Mouse (Mus musculus) liver, embryonic 14.5 days (tissue): ENCODE data around the gene Trim26.

Experiments used
- CTCF ChIP-seq: IDR thresholded peaks from 2 replicates; pipeline ENCODE4 v1.5.1; 2016; ENCODE audit warnings: antibody characterized with exemption, low read depth, control low read depth
- EP300 ChIP-seq: IDR thresholded peaks from 2 replicates; pipeline ENCODE4 v1.6.1; 2016; ENCODE audit warnings: antibody characterized with exemption, low read depth

GRCm38 (mm10) chr17:36897065-36897464 is 60.1 kb downstream of the Trim26 start:
- TF ChIP-seq CTCF: no peak
- TF ChIP-seq EP300: no peak
